Mouse (Mus musculus) testis, adult 2 months (tissue): ENCODE data around the gene Actn1.

Source experiments
- CTCF ChIP-seq: fragments of 200-500 bp; IDR thresholded peaks from 2 replicates; pipeline ENCODE4 v1.5.1; 2012; ENCODE audit warnings: low read depth, mild to moderate bottlenecking, inconsistent platforms, low read length, moderate library complexity; ENCODE audit not compliant: control insufficient read depth, insufficient read depth, insufficient replicate concordance
- POLR2A ChIP-seq: fragments of 200-500 bp; IDR thresholded peaks from 2 replicates; pipeline ENCODE4 v1.6.1; 2012; ENCODE audit warnings: low read depth, mild to moderate bottlenecking, inconsistent platforms, low read length, moderate library complexity; ENCODE audit not compliant: control insufficient read depth

- TF ChIP-seq POLR2A = no peak
- TF ChIP-seq CTCF = no peak
Observed at GRCm38 (mm10) chr12:80231317-80231716, 28.9 kb downstream of the Actn1 start.
